Mouse (Mus musculus): Measurements from ENCODE around the gene Ikbke. TPM values are rescaled to one million over a fixed set of nuclear protein-coding genes. Genes with fewer than 3 reads are reported as not detected.

The Ikbke gene
- total and polyA plus RNA-seq, 2 experiments, result 15.6 to 20.7 TPM

DNA sequence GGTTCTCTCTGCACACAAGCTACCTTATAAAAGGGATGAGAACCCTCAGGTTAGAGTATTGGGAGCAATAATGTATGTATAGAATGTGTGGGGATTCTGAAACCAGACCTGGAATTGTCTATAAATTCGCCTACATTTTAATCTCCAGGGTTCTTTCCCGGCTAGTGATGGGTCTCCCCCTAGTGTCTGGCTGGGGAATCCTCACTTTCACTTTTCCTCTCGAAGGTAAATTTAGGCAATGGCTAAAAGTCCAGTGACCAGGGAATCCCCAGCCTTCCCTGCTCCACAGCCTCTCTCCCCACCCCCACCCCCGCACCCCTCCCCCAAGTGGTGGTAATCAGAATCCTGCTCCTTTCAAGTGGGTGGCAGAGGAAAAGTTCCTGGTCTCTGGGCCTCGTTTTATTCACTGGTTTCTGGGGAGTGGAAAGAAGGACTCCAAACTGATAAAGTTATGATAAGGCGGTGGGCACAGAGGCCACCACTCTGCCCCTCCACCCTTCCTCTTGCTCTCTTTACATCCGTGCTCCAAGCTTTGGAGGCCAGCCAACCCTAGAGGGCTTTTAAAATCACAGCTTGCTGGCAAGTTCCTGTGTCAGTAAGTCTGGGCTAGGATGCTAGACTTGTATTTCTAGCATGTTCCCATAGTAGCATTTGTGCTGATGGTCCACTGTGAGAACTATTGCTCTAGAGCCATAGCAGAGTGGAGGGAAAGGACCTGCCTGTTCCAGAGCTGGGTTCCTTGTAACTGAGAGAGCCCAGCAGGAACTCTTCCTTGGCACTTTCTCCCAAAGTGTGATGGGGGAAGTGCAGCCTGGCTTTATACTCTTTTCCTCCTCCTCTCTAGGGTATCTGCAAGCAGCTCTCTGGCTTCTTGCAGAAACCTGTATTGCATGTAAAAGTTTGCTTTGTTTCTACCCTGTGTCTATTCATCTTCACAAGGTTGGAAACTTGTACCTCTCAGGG is 32.7 kb downstream of the Ikbke start:
- no peak overlapping the region for H3K27ac ChIP-seq (replicated peaks; ENCODE audit: insufficient read depth, low read depth, low read length)
- H3K27me3 ChIP-seq (ENCODE audit: control insufficient read depth, insufficient read depth, low read length), result no peaks in the 10 kb centered on the region
- H3K36me3 ChIP-seq (ENCODE audit: control insufficient read depth, insufficient read depth, low read length), result no peaks in the 10 kb centered on the region
- peaks cover 3% of the 10 kb centered on the region; the same call in 1 of the 2 replicates for H3K79me2 ChIP-seq (ENCODE audit: control insufficient read depth, insufficient read depth, low read length)
- peak; percentile 65 for DNase-seq (ENCODE audit: extremely low read depth, low read depth, low spot score)
- peak; percentile 61 for TF ChIP-seq CTCF (IDR thresholded peaks at IDR 0.05; ENCODE audit: low read depth, low read length)
- no peak for TF ChIP-seq POLR2A (IDR thresholded peaks at IDR 0.05; ENCODE audit: extremely low read depth, insufficient read depth, low read length)
- H3K4me1 ChIP-seq (ENCODE audit: control insufficient read depth, insufficient read depth, low read length), result peaks cover 20% of the 10 kb centered on the region
- WGBS, result 14% methylated on average over 7 of the region's 7 CpGs
- H3K4me3 ChIP-seq (ENCODE audit: insufficient read depth, low read depth, low read length), result no peak overlapping the region
- no peak overlapping the region for H3K9ac ChIP-seq (ENCODE audit: low read depth, low read length)

DNA sequence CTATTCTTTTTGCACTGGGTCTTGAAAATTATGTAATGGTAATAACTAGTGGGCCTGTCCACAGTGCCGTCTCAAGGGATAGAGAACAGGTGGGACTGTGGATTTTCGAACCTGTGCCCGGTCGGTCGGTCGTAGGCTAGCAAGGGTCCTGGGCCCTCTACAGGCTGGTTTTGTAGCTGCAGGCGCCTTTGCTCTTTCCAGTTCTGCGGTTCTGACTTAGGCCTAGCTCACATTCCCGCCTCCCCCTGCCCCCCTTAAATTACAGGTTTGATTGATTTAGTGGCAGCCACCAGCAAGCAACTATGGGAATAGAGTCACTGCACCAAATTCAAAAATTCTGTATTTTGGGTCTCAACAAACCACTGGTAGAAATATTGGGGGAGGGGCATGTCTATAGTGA is 33.5 kb downstream of the Ikbke start:
- H3K27me3 ChIP-seq (ENCODE audit: control insufficient read depth, insufficient read depth, low read length), result no peaks in the 10 kb centered on the region
- 2% methylated on average over 9 of the region's 9 CpGs for WGBS
- peak overlapping the region; percentile 95 for H3K27ac ChIP-seq (replicated peaks; ENCODE audit: insufficient read depth, low read depth, low read length)
- H3K36me3 ChIP-seq (ENCODE audit: control insufficient read depth, insufficient read depth, low read length), result no peaks in the 10 kb centered on the region
- peaks cover 11% of the 10 kb centered on the region; the same call in 1 of the 2 replicates for H3K79me2 ChIP-seq (ENCODE audit: control insufficient read depth, insufficient read depth, low read length)
- peak overlapping the region; percentile 91 for H3K4me3 ChIP-seq (ENCODE audit: insufficient read depth, low read depth, low read length)
- H3K4me1 ChIP-seq (ENCODE audit: control insufficient read depth, insufficient read depth, low read length), result peaks cover 20% of the 10 kb centered on the region
- DNase-seq (ENCODE audit: extremely low read depth, low read depth, low spot score), result peak; percentile 57
- no peak for TF ChIP-seq POLR2A (IDR thresholded peaks at IDR 0.05; ENCODE audit: extremely low read depth, insufficient read depth, low read length)
- TF ChIP-seq CTCF (IDR thresholded peaks at IDR 0.05; ENCODE audit: low read depth, low read length), result peak; percentile 82
- peak overlapping the region; percentile 89; the same call in 1 of the 2 replicates for H3K9ac ChIP-seq (ENCODE audit: low read depth, low read length)

DNA sequence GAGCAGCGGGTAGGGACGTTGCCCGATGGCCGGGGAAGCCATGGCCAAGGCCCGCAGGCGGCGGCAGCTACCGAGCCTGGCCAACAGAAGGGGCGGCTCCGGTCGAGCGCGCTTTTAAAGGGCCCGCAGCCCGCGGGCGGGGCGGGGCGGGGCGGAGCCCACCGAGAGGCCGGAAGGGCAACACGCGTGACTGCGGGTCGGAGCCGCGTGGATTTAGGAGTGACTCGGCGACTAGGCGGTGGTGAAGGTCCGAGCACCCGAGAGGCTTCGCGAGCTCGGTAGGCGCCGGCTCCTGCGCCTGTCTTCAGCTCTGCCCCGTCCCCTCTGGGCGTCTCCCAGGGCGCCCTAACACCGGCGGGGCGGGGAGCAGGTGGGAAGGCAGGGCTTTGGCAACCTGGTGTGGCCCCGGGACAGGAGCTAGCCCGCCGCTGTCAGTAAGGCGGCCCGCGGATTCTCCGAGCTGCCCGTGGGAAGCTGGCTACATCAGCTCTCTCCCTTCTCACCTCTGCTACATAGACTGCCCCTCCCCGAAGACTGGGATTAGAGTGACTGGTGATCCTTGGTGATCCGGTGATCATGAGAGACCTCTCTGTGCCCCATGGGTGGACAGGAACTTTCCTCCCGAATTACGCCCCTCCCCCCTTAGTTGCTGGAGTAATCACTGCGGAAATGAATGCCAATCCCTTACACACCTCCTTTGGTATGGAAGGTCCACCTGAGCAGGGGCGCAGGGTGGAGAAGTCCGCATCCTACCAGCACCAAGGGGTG is 34.1 kb downstream of the Ikbke start, which contains the start of gene Rassf5:
Gene Rassf5, minus strand, starts transcription at position 170 of the 768 bp plus-strand sequence.
- H3K9ac ChIP-seq (ENCODE audit: low read depth, low read length), result peak within 1 kb of the TSS; percentile 89
- H3K4me3 ChIP-seq (ENCODE audit: insufficient read depth, low read depth, low read length), result peak within 1 kb of the TSS; percentile 91
- peaks cover 17% of the 10 kb centered on the region; the same call in 1 of the 2 replicates for H3K79me2 ChIP-seq (ENCODE audit: control insufficient read depth, insufficient read depth, low read length)
- DNase-seq (ENCODE audit: extremely low read depth, low read depth, low spot score), result peak; percentile 68
- TF ChIP-seq CTCF (IDR thresholded peaks at IDR 0.05; ENCODE audit: low read depth, low read length) (no peak), POLR2A (IDR thresholded peaks at IDR 0.05; ENCODE audit: extremely low read depth, insufficient read depth, low read length) (peak; percentile 94)
- H3K4me1 ChIP-seq (ENCODE audit: control insufficient read depth, insufficient read depth, low read length), result peaks cover 20% of the 10 kb centered on the region
- WGBS, result under 1% methylated on average over 60 of the region's 60 CpGs
- H3K36me3 ChIP-seq (ENCODE audit: control insufficient read depth, insufficient read depth, low read length), result no peaks in the 10 kb centered on the region
- peak within 1 kb of the TSS; percentile 95 for H3K27ac ChIP-seq (replicated peaks; ENCODE audit: insufficient read depth, low read depth, low read length)
- H3K27me3 ChIP-seq (ENCODE audit: control insufficient read depth, insufficient read depth, low read length), result no peaks in the 10 kb centered on the region

DNA sequence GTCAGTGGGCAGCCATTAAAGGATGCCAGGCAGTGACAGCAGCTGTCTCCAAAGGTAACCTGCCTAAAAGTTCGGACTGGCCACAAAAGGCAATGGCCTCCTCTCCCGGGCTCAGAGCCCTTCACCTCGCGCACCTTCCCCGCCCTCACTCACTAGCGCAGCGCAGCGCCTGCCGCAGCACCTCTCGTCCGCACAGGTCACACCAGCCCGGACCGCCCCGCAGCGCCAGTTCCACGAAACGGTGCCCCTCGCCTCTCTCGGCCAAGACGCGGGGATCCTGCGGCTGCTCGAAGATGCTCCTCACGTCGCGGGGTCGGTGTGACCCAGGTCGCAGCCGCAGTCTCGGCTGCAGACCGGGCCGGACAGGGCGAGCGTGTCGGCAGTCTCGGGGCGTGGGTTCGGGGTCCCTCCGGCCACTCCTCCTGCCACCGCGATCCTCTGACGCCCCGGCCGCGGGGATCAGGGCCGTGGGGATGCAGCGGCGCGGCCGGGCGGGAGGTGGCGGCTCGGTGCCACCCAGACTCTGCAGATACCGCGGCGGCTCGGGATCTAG is 34.8 kb downstream of the Ikbke start:
- Histone ChIP-seq H3K36me3 (ENCODE audit: control insufficient read depth, insufficient read depth, low read length) (no peaks in the 10 kb centered on the region), H3K79me2 (ENCODE audit: control insufficient read depth, insufficient read depth, low read length) (peaks cover 21% of the 10 kb centered on the region; the same call in 1 of the 2 replicates), H3K4me1 (ENCODE audit: control insufficient read depth, insufficient read depth, low read length) (peaks cover 20% of the 10 kb centered on the region), H3K27me3 (ENCODE audit: control insufficient read depth, insufficient read depth, low read length) (no peaks in the 10 kb centered on the region), H3K4me3 (ENCODE audit: insufficient read depth, low read depth, low read length) (peak overlapping the region; percentile 91), H3K27ac (replicated peaks; ENCODE audit: insufficient read depth, low read depth, low read length) (peak overlapping the region; percentile 95), H3K9ac (ENCODE audit: low read depth, low read length) (peak overlapping the region; percentile 89)
- no peak for TF ChIP-seq POLR2A (IDR thresholded peaks at IDR 0.05; ENCODE audit: extremely low read depth, insufficient read depth, low read length)
- no peak for TF ChIP-seq CTCF (IDR thresholded peaks at IDR 0.05; ENCODE audit: low read depth, low read length)
- 1% methylated on average over 57 of the region's 57 CpGs for WGBS
- no peak for DNase-seq (ENCODE audit: extremely low read depth, low read depth, low spot score)

DNA sequence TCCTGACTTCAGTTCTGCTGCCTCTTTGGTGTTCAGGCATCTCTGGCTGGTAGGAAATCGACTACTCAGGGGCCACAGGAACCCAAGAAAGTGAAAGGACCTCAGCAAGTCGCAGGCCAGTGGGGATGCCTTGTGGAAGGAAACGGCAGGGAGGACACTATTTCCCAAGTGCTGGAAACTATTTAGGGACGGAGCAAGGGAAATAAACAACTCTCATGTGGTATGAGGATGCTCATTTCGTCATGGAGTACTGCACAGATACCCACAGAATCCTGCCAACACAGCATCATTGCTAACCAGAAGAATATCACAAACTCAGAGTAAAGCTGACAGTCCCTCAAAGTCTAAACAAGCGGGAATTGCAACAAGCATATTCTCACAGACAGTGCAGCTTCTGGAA is 36.5 kb downstream of the Ikbke start:
- H3K27ac ChIP-seq (replicated peaks; ENCODE audit: insufficient read depth, low read depth, low read length), result peak overlapping the region; percentile 49
- no peak for TF ChIP-seq CTCF (IDR thresholded peaks at IDR 0.05; ENCODE audit: low read depth, low read length)
- no peak for TF ChIP-seq POLR2A (IDR thresholded peaks at IDR 0.05; ENCODE audit: extremely low read depth, insufficient read depth, low read length)
- no peak for DNase-seq (ENCODE audit: extremely low read depth, low read depth, low spot score)
- 11% methylated on average over 6 of the region's 6 CpGs for WGBS
- peaks cover 27% of the 10 kb centered on the region; the same call in 1 of the 2 replicates for H3K79me2 ChIP-seq (ENCODE audit: control insufficient read depth, insufficient read depth, low read length)
- H3K4me1 ChIP-seq (ENCODE audit: control insufficient read depth, insufficient read depth, low read length), result peaks cover 31% of the 10 kb centered on the region
- no peaks in the 10 kb centered on the region for H3K27me3 ChIP-seq (ENCODE audit: control insufficient read depth, insufficient read depth, low read length)
- H3K9ac ChIP-seq (ENCODE audit: low read depth, low read length), result no peak overlapping the region
- no peak overlapping the region for H3K4me3 ChIP-seq (ENCODE audit: insufficient read depth, low read depth, low read length)
- no peaks in the 10 kb centered on the region for H3K36me3 ChIP-seq (ENCODE audit: control insufficient read depth, insufficient read depth, low read length)
